Mouse (Mus musculus): ENCODE measurements around the gene Kif1b. TPM values are rescaled to one million over a fixed set of nuclear protein-coding genes. Genes with fewer than 3 reads are reported as not detected.
A peak's percentile ranks its signal among the peaks of the same experiment; 100 is the strongest.

Kif1b gene
- total RNA-seq, 4 experiments from 2014 or later: 419 to 466 (median 440) TPM

DNA sequence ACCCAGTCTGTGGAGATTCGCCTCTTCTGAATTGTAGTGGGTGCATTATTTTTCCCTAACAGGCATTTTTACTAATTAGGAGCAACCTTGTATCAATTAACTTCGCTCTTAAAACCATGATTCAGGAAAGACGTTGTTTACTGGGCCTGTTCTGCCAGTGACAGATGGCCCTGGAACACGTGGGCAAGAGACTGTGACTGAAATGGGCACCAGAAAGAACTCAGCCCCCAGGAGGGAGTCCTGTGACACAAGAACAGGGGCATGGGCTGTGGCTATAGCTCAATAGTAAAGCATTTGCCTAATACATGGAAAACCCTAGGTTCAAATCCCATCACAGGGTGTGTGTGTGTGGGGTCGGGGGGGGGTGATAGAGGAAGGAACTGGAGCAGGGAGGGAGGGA is 9.9 kb upstream of the Kif1b start:
- DNase-seq (ENCODE audit: low spot score in 2 of 2): no peak

DNA sequence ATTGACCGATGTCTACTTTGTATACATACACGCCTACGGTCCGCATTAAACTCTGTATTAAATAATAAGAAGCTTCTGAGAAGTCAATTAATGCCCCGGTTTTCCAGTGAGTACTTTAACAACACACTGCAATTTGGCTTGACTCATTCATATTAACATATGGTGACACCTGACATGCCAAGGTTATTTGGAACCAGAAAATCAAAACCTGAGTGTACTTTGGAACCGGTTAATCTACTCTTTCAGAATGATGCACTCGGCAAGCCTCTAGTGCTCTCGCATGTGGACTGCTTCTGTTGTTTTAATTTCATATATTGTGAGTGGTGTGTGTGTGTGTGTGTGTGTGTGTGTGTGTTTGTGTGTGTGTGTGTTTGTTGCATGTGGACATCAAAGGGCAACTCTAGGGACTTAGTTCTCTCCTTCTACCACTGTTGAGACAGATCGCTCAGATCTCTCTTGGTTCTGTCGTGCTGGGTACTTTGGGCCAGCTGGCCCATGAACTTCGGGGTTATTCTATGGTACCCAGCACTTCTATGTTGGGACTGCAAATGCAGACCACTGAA is 6.9 kb upstream of the Kif1b start:
- DNase-seq (ENCODE audit: low spot score in 2 of 2): no peak

- no peak for DNase-seq (ENCODE audit: low spot score in 2 of 2)
These were observed 6.2 kb upstream of the Kif1b start for GRCm38 (mm10) chr4:149313558-149314253.

DNA sequence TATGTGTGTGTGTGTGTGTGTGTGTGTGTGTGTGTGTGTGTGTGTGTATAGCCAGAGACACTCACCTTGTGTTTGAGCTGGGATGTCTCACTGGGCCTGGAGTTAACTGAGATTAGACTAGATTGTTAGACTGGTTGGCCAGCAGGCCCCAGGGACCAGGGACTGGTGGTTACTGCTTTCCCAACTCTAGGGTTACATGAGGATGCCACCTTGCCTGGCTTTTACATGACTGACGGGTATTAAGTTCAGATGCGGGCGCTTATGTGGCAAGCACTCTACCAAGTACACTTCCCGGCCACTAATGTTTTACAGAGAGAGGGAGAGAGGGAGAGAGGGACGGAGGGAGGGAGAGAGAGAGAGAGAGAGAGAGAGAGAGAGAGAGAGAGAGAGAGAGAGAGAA is 4.5 kb upstream of the Kif1b start:
- no peak for DNase-seq (ENCODE audit: low spot score in 2 of 2)

DNA sequence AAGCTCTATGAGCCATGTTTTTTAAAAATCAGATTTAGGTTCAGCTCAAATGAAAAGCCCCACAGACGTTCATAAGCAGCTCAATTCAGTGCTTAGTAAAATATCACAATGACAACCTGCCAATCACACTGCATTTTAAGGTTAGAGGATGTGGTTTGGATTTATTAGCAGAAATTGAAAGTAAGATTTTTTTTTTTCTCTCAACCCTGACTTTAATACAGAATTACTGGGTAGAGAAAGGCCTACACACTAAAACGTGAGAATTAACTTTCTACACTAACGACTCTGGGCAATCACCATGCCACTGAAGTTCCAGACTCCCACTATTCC is 963 bp upstream of the Kif1b start:
- DNase-seq (ENCODE audit: low spot score in 2 of 2): no peak

- DNase-seq (ENCODE audit: low spot score in 2 of 2): peak; percentile 50 to 66
These were observed 539 bp downstream of the Kif1b start for GRCm38 (mm10) chr4:149306712-149307595.

GRCm38 (mm10) chr4:149305761-149306711 is 1.5 kb downstream of the Kif1b start:
- no peak for DNase-seq (ENCODE audit: low spot score in 2 of 2)

GRCm38 (mm10) chr4:149304466-149304865 is 3.0 kb downstream of the Kif1b start:
- DNase-seq (ENCODE audit: low spot score in 2 of 2): no peak

DNA sequence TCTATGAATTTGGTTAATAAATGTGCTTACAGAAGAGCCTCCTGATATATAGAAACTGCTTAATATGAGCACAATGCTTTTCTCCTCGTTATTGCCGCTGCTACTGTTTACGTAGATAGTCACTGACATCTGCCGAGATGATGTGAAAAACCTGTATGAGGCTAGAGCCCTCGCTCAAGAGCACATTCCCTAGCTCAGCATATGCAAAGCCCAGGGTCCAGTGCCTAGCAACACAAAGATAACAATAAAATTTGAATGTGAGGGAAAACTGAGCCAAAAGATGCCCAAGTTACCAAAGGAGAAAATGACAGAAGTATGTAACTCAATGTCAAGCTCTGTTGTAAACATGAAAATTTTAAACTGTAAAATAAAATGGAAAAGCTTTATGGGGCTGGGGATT is 4.0 kb downstream of the Kif1b start:
- no peak for DNase-seq (ENCODE audit: low spot score in 2 of 2)

- no peak for DNase-seq (ENCODE audit: low spot score in 2 of 2)
These were observed 4.7 kb downstream of the Kif1b start for GRCm38 (mm10) chr4:149302751-149303150.

DNA sequence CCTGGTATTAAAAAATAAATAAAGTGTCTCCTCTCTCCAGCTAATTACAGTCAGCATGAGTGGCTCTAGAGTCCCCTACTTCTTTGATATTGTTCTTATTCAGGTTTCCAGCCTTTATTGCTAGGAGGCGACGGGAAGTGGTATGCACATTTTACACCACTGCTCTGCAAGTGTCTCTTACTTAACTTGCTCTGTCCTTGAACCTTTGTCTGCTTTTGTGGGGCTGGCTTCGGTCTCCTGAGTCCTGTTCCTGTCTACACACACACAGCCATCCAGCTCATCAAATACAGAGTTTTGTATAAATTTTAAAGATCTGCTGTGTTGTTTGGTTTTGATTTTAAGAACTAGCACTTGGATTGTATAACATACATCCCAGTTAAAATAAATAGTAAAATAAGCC is 5.4 kb downstream of the Kif1b start:
- no peak for DNase-seq (ENCODE audit: low spot score in 2 of 2)

- no peak for DNase-seq (ENCODE audit: low spot score in 2 of 2)
These were observed 11.0 kb downstream of the Kif1b start for GRCm38 (mm10) chr4:149296501-149296900.

DNA sequence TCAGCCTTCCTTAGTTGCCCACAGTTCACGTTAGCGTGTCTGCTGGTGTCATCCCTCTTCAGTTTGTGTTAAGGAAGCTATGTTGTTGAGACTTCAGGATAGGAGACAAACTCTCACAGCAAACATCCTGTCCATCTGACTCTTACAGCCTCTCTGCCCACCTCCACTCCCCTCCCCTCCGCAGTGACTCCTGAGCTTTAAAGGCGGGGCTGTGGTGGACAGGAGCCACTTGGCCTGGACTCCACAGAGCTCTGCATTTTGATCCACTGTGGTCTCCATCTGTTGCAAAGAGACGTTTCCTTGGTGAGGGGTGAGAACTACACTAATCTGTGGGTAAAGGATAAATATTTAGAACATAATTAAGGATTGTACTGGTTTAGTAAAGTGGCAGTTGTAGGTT is 14.5 kb downstream of the Kif1b start:
- DNase-seq (ENCODE audit: low spot score in 2 of 2): no peak

DNA sequence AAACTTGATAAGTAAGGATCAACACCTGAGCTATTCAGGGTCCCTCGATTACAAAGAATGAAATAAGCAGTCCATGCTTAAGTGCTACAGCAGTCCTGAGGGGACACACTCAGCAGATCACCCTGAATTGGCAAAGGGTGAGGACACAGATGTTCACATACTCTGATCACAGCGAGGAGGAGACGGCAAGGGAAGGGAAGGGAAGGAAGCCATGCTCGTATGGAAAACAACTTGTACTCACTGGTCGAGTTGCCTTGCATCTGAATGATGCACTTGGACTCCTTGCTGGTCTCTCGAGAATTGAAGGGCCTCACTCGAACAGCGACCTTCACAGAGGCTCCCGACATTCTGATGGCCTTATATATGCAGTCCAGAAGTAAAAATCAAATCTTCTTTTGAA is 16.4 kb downstream of the Kif1b start:
- no peak for DNase-seq (ENCODE audit: low spot score in 2 of 2)

DNA sequence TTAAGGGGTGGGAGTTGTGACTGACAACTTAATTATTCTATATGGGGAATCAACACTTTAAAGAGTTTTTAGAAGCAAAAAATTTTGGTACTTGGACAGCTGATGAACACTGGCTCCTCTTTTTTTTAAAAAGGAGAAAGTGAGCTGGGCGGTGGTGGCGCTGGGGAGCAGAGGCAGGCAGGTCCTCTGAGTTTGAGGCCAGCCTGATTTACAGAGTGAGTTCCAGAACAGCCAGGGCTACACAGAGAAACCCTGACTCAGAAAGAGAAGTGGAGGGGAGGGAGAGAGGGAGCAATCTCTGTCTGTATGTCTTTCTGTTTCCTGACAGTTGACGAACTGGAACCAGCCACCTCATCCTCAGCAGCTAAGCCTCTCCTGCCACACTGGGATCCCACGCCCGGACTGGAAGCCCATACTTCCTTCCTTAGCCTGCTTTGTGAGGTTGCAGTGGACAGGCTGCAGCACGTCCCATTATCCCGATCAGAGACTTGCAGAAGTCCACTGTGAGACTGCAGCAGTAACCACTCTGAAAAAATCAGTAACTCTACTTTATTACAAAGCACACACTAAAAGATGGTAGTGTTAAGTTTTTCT is 17.2 kb downstream of the Kif1b start:
- DNase-seq (ENCODE audit: low spot score in 2 of 2): no peak

DNA sequence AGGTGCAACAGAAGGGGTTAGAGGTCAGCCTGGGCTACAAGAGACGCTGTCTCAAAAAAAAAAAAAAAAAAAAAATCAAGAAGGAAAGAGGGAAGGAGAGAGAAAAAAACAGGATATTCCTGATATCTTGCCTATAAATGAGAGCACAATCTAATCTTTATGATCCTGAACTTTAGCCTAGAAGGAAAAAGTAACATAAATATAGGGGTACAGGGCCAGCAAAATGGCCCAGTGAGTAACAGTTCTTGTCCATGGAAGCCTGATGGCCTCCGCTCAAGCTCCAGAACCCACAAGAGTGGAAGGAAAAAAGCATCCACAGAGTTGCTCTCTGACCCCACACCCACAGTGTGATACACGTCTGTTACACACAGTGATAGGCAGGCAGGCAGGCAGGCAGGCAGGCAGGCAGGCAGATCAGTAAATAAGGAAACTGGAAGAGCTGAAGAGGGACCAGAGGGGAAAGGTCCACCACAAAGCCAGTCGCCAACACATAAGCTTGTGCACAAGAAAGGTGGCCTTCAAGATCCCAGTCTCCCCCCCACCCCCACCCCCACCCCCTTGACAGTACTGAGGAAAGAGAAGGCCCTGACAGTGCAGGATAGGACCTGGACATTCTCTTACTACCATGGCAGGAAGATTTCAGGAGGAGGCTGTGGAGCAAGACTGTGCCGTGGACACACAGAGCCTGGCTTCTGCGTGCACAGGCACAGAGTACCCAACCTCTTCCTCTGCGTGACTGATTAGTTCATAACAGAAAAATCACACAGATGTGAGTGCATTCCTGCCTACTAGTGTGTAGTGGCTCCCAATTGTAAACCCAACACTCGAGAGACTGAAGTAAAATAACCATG is 21.0 kb downstream of the Kif1b start:
- no peak for DNase-seq (ENCODE audit: low spot score in 2 of 2)

DNA sequence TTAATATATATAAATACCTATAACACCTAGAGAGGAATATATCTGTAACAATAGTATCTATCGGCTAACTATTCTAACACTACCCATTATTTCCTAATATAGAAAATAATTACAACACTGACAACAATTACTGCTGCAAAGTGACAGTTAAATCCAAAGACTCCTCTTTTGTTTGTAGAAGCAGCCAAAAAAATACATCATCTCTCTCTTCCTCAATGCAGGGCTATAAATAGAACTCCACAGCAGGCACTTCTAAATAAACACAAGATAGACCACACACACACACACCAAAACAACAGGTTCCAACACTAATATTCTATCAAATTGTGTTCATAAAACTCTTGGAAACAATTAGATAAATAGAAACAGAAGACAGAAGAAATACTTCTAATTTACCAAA is 21.8 kb downstream of the Kif1b start:
- DNase-seq (ENCODE audit: low spot score in 2 of 2): no peak

GRCm38 (mm10) chr4:149283018-149283417 is 24.5 kb downstream of the Kif1b start:
- no peak for DNase-seq (ENCODE audit: low spot score in 2 of 2)

- no peak for DNase-seq (ENCODE audit: low spot score in 2 of 2)
These were observed 25.3 kb downstream of the Kif1b start for GRCm38 (mm10) chr4:149282025-149282738.

All from left cerebral cortex, adult 8-10 months (tissue).